Mouse (Mus musculus) C2C12 (cell line): ENCODE results near the gene Nt5dc1.

Source experiments
- CTCF ChIP-seq: IDR thresholded peaks from one replicate; pipeline ENCODE4 v1.5.1; 2011; ENCODE audit not compliant: control insufficient read depth, insufficient read depth, insufficient read length
- MAX ChIP-seq: IDR thresholded peaks from one replicate; pipeline ENCODE4 v1.6.1; 2011; ENCODE audit warnings: mild to moderate bottlenecking, control low read depth
- MYOD1 ChIP-seq: IDR thresholded peaks from one replicate; pipeline ENCODE4 v1.6.1; 2011; ENCODE audit warnings: low read depth; ENCODE audit not compliant: control insufficient read depth, insufficient read length
- USF1 ChIP-seq: IDR thresholded peaks from one replicate; pipeline ENCODE4 v1.6.1; 2011; ENCODE audit warnings: low read depth, mild to moderate bottlenecking, control low read depth, moderate library complexity

- no peak for TF ChIP-seq USF1
- TF ChIP-seq CTCF, result peak; percentile 2
- no peak for TF ChIP-seq MAX
- no peak for TF ChIP-seq MYOD1
These were observed 50.2 kb downstream of the Nt5dc1 start for GRCm38 (mm10) chr10:34368138-34368537.
